Mouse (Mus musculus) spleen, adult 2 months (tissue): ENCODE results near the gene Olfr706. TPM values are rescaled to one million over a fixed set of nuclear protein-coding genes. Genes with fewer than 3 reads are reported as not detected.
"Not testable (repeated sequence)": the region's sequence is repeated elsewhere in the genome, so short reads cannot be mapped to it uniquely, and the experiment has no call there.

Source experiments
- DNase-seq, 2 experiments: peaks; one replicate each; pipeline versions ENCODE4 v3.0.0 to v3.0.0-alpha.2; 2012 to 2021; ENCODE audit warnings: low spot score in 2 of 2, low read depth in 1 of 2
- H3K27ac ChIP-seq: fragments of 200-500 bp; 2 replicates; pipeline ENCODE4 v1.5.1; 2012; ENCODE audit warnings: low read length, inconsistent platforms; ENCODE audit not compliant: insufficient read depth
- H3K27me3 ChIP-seq: fragments of 200-500 bp; 2 replicates; pipeline ENCODE4 v1.6.1; 2012; ENCODE audit warnings: mild to moderate bottlenecking, moderate library complexity, low read length, inconsistent platforms; ENCODE audit not compliant: control insufficient read depth, insufficient read depth
- H3K36me3 ChIP-seq: fragments of 200-500 bp; 2 replicates; pipeline ENCODE4 v1.6.1; 2012; ENCODE audit warnings: mild to moderate bottlenecking, low read length, inconsistent platforms; ENCODE audit not compliant: control insufficient read depth, insufficient read depth
- H3K4me1 ChIP-seq: fragments of 200-500 bp; 2 replicates; pipeline ENCODE4 v1.6.1; 2011; ENCODE audit warnings: inconsistent platforms; ENCODE audit not compliant: control insufficient read depth, insufficient read depth, insufficient read length
- H3K4me3 ChIP-seq: fragments of 200-500 bp; 2 replicates; pipeline ENCODE4 v1.5.1; 2011; ENCODE audit warnings: mild to moderate bottlenecking, inconsistent platforms; ENCODE audit not compliant: insufficient read depth, insufficient read length; ENCODE audit errors: extremely low read depth
- CTCF ChIP-seq: fragments of 200-500 bp; IDR thresholded peaks from 2 replicates; pipeline ENCODE4 v1.5.1; 2011; ENCODE audit warnings: mild to moderate bottlenecking, inconsistent platforms; ENCODE audit not compliant: insufficient read depth, insufficient read length, insufficient replicate concordance; ENCODE audit errors: extremely low read depth
- POLR2A ChIP-seq: fragments of 200-500 bp; IDR thresholded peaks from 2 replicates; pipeline ENCODE4 v1.6.1; 2011; ENCODE audit warnings: low read depth, low read length, inconsistent platforms
- WGBS: fragments of 180-500 bp; shearing (Covaris S2); methylation state at CpG from one replicate; pipeline ENCODE4 v1.1.7; 2018; 5-methylcytosine and 5-hydroxymethylcytosine counted together
- polyA plus RNA-seq: library from polyadenylated mRNA; depleted of rRNA; stranded (reverse); fragments of >200 nt; gene quantifications from 2 replicates; pipeline ENCODE4 v1.2.3, GENCODE M21; 2012; rRNA removed

The Olfr706 gene
- not detected in 2 replicates for polyA plus RNA-seq

GRCm38 (mm10) chr7:106888062-106888461, at the start of gene Olfr706:
Gene Olfr706, minus strand, starts transcription at chr7:106888162.
- Histone ChIP-seq H3K27me3 (no peaks in the 10 kb centered on the region), H3K36me3 (no peaks in the 10 kb centered on the region), H3K4me1 (no peaks in the 10 kb centered on the region), H3K4me3 (no peak within 1 kb of the TSS), H3K27ac (no peak within 1 kb of the TSS)
- no peak for DNase-seq
- 83% methylated on average over 2 of the region's 2 CpGs for WGBS
- TF ChIP-seq CTCF (no peak), POLR2A (no peak)

- H3K36me3 ChIP-seq: no peaks in the 10 kb centered on the region
- no peak for DNase-seq
- no peak for TF ChIP-seq POLR2A
- no peak for TF ChIP-seq CTCF
- H3K27me3 ChIP-seq: no peaks in the 10 kb centered on the region
- H3K4me1 ChIP-seq: no peaks in the 10 kb centered on the region
- no peak within 1 kb of the TSS for H3K4me3 ChIP-seq
- H3K27ac ChIP-seq: no peak within 1 kb of the TSS
These were observed 44.2 kb upstream of the Olfr706 start, which contains the start of gene Olfr709-ps1 for GRCm38 (mm10) chr7:106932119-106932518. Gene Olfr709-ps1, minus strand, starts transcription at chr7:106932219.

GRCm38 (mm10) chr7:106920961-106921360, 33.0 kb upstream of the Olfr706 start:
- 86% methylated on average over 5 of the region's 7 CpGs for WGBS
- peak in 1 of 2 experiments; percentile 4 for DNase-seq
- H3K4me1 ChIP-seq, H3K27me3 ChIP-seq, H3K27ac ChIP-seq, H3K36me3 ChIP-seq, H3K4me3 ChIP-seq: not testable (repeated sequence)

- no peak for DNase-seq
- no peaks in the 10 kb centered on the region for H3K36me3 ChIP-seq
- no peaks in the 10 kb centered on the region for H3K27me3 ChIP-seq
- no peak within 1 kb of the TSS for H3K27ac ChIP-seq
- no peak for TF ChIP-seq CTCF
- TF ChIP-seq POLR2A: no peak
- H3K4me3 ChIP-seq: no peak within 1 kb of the TSS
- H3K4me1 ChIP-seq: no peaks in the 10 kb centered on the region; the same call in 1 of the 2 replicates
- 34% methylated on average over 2 of the region's 2 CpGs for WGBS
These were observed 19.7 kb upstream of the Olfr706 start, which contains the start of gene Olfr1532-ps1 for GRCm38 (mm10) chr7:106907676-106908075. Gene Olfr1532-ps1, plus strand, starts transcription at chr7:106908001.

GRCm38 (mm10) chr7:106901141-106901540, 13.2 kb upstream of the Olfr706 start, which contains the start of gene Olfr707:
Gene Olfr707, minus strand, starts transcription at chr7:106901241.
- not testable (repeated sequence) for H3K4me1 ChIP-seq, DNase-seq, H3K4me3 ChIP-seq, H3K27ac ChIP-seq, H3K36me3 ChIP-seq, H3K27me3 ChIP-seq
- WGBS: 87% methylated on average over 3 of the region's 3 CpGs

- Histone ChIP-seq H3K4me3 (no peak within 1 kb of the TSS), H3K27ac (no peak within 1 kb of the TSS), H3K27me3 (no peaks in the 10 kb centered on the region), H3K4me1 (no peaks in the 10 kb centered on the region), H3K36me3 (no peaks in the 10 kb centered on the region)
- no peak for TF ChIP-seq POLR2A
- no peak for TF ChIP-seq CTCF
- no peak for DNase-seq
- WGBS: 89% methylated on average over 3 of the region's 3 CpGs
These were observed 11.2 kb downstream of the Olfr706 start, which contains the start of gene Olfr705 for GRCm38 (mm10) chr7:106876791-106877190. Gene Olfr705, minus strand, starts transcription at chr7:106876891.

GRCm38 (mm10) chr7:106862885-106863284, 25.1 kb downstream of the Olfr706 start, which contains the start of gene Olfr704:
Gene Olfr704, plus strand, starts transcription at chr7:106863185.
- no peaks in the 10 kb centered on the region for H3K36me3 ChIP-seq
- H3K4me3 ChIP-seq: no peak within 1 kb of the TSS
- TF ChIP-seq CTCF: no peak
- no peak for TF ChIP-seq POLR2A
- no peaks in the 10 kb centered on the region for H3K4me1 ChIP-seq
- no peaks in the 10 kb centered on the region for H3K27me3 ChIP-seq
- no peak within 1 kb of the TSS for H3K27ac ChIP-seq
- DNase-seq: no peak

GRCm38 (mm10) chr7:106843060-106843459, 44.9 kb downstream of the Olfr706 start, which contains the start of gene Olfr703:
Gene Olfr703, plus strand, starts transcription at chr7:106843360.
- Histone ChIP-seq H3K36me3 (no peaks in the 10 kb centered on the region), H3K4me1 (no peaks in the 10 kb centered on the region), H3K27ac (no peak within 1 kb of the TSS), H3K27me3 (no peaks in the 10 kb centered on the region), H3K4me3 (no peak within 1 kb of the TSS)
- no peak for TF ChIP-seq CTCF
- TF ChIP-seq POLR2A: no peak
- WGBS: 76% methylated on average over 2 of the region's 2 CpGs
- no peak for DNase-seq
